Mouse (Mus musculus) olfactory bulb, adult 2 months (tissue): ENCODE results near the gene Gfi1. TPM values are rescaled to one million over a fixed set of nuclear protein-coding genes. Genes with fewer than 3 reads are reported as not detected.

Source experiments
- H3K27ac ChIP-seq: fragments of 200-500 bp; 2 replicates; pipeline ENCODE4 v1.5.1; 2012; ENCODE audit warnings: low read depth, low read length; ENCODE audit not compliant: insufficient read depth
- H3K4me1 ChIP-seq: fragments of 200-500 bp; 2 replicates; pipeline ENCODE4 v1.6.1; 2012; ENCODE audit warnings: low read length; ENCODE audit not compliant: control insufficient read depth, insufficient read depth
- H3K4me3 ChIP-seq: fragments of 200-500 bp; 2 replicates; pipeline ENCODE4 v1.5.1; 2012; ENCODE audit warnings: mild to moderate bottlenecking, low read depth, low read length, moderate library complexity; ENCODE audit not compliant: insufficient read depth
- CTCF ChIP-seq: fragments of 200-500 bp; IDR thresholded peaks from 2 replicates; pipeline ENCODE4 v1.5.1; 2012; ENCODE audit warnings: low read depth, mild to moderate bottlenecking, low read length, moderate library complexity; ENCODE audit not compliant: insufficient read depth
- POLR2A ChIP-seq: fragments of 200-500 bp; IDR thresholded peaks from 2 replicates; pipeline ENCODE4 v1.6.1; 2012; ENCODE audit warnings: mild to moderate bottlenecking, low read depth, low read length, moderate library complexity; ENCODE audit not compliant: insufficient read depth
- WGBS: fragments of 180-500 bp; shearing (Covaris S2); methylation state at CpG from one replicate; pipeline ENCODE4 v1.1.7; 2018; 5-methylcytosine and 5-hydroxymethylcytosine counted together
- polyA plus RNA-seq: library from polyadenylated mRNA; stranded (reverse); fragments of >200 nt; gene quantifications from 2 replicates; pipeline ENCODE4 v1.2.4, GENCODE M21; 2012; ENCODE audit warnings: low replicate concordance; ENCODE audit not compliant: missing spikeins, insufficient read depth, insufficient read length

Gfi1 gene
- polyA plus RNA-seq, 1 experiment, result not detected

GRCm38 (mm10) chr5:107688499-107688866, 37.4 kb downstream of the Gfi1 start:
- WGBS, result 22% methylated on average over 9 of the region's 9 CpGs
- Histone ChIP-seq H3K27ac (no peak overlapping the region), H3K4me1 (peaks cover 11% of the 10 kb centered on the region), H3K4me3 (peak overlapping the region; percentile 59)
- TF ChIP-seq CTCF, result no peak
- TF ChIP-seq POLR2A, result no peak

DNA sequence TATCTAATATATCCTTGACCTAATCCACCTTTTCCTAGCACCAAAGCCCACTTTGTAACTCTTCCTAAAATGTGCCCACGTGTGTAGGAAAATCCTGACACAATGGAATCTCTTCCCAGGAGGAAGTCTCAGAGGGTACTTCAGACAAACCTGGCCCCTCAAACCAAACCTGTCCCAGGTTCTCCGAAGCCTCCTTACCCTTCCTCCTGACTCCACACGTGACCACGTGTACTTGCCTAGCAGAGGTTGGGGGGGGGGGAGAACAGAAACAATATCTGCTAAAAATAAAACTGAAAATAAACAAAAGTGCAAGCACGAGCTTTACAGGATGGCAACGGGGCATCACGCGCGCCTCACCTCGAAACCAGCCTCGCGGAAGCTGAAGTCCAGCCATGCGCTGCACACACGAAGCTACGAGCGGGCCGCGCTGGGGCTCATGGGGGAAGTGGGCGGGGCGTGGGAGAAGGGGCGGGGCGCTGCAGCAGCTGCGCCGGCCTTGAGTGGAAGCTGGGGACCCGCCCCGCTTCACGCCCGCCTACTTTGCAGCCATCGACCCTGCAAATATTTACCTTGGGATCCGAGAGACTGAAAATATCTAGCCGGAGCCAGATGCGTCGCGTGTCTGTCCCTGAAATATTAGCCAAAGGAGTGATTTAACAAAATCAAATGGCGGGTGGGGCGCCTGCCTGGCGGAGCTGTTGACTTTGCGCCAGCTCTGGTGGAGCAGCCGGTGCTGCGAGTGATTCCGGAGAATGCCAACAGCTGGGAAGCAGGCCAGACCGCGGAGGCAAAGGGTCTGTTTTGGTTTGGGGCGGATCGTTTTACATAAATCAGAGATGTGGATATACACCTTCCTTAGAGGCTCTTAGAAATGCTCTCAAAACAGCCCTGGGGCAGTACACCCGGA, 38.0 kb downstream of the Gfi1 start:
- Histone ChIP-seq H3K4me1 (peaks cover 11% of the 10 kb centered on the region), H3K4me3 (peak overlapping the region; percentile 59), H3K27ac (no peak overlapping the region)
- TF ChIP-seq POLR2A (no peak), CTCF (no peak)
- WGBS, result 8% methylated on average over 46 of the region's 46 CpGs

DNA sequence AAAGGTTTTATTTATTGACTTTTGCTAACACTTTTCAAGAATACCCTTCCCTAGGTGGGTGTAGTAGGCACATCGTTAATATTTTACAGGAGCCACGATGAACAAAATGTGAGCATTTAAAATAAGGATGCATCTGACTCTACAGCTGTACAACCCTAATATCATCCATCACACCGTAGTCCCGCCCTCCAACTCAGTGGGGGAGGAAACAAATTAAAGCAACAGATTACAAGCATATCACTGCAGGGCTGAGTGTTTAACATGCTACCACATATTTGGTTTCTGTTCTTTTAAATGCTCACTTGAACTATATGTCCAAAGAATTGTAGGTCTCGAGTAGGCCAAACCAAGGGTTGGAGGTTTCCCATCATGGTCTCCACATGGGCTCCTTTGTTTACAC, 38.7 kb downstream of the Gfi1 start:
- 86% methylated on average over 5 of the region's 5 CpGs for WGBS
- H3K4me3 ChIP-seq, result no peak overlapping the region
- H3K27ac ChIP-seq, result no peak overlapping the region
- TF ChIP-seq CTCF (no peak), POLR2A (no peak)
- H3K4me1 ChIP-seq, result peaks cover 11% of the 10 kb centered on the region

DNA sequence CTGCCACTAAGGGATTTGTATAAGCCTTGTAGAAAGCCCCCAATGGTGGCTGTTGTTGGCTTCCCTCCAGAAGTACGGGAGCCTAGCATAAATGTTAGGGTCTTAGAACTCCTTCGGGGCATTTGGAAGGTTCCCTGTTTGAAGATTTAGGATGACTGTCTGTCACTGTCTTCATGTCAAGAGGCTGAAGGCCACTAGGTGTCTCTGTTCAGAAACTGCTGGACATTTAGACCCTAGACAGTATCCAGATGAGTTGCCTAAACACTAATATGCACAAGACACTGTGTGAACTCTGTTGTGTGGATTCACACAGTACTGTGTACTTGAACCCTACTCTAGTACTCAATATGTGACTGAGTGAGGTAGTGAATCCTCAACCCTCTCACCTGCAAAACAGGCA, 41.5 kb downstream of the Gfi1 start:
- WGBS, result 81% methylated on average over 2 of the region's 2 CpGs
- Histone ChIP-seq H3K4me3 (no peak overlapping the region), H3K27ac (no peak overlapping the region), H3K4me1 (peaks cover 11% of the 10 kb centered on the region)
- no peak for TF ChIP-seq CTCF
- TF ChIP-seq POLR2A, result no peak

DNA sequence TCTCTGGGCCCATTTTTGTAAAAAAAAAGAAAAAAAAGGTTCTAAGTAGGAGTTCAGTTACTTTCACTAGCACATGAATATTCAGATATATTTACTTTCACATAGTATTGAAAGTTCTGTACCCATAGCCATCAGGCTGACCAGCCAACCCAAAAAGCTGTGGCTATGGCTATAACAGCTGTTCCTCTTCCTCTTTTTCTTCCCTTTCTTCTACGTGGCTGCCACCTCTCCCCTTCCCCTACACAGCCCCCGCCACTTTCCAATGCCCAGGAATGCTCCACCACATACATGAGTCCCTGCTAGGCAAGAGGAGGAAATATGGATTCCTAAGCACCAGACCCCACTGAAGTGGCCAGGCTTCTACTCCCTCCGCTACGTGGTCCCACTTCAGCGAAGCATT, 44.5 kb downstream of the Gfi1 start:
- no peaks in the 10 kb centered on the region for H3K4me1 ChIP-seq
- H3K27ac ChIP-seq, result no peak overlapping the region
- no peak overlapping the region for H3K4me3 ChIP-seq
- TF ChIP-seq CTCF (no peak), POLR2A (no peak)
- 92% methylated on average over 5 of the region's 5 CpGs for WGBS

DNA sequence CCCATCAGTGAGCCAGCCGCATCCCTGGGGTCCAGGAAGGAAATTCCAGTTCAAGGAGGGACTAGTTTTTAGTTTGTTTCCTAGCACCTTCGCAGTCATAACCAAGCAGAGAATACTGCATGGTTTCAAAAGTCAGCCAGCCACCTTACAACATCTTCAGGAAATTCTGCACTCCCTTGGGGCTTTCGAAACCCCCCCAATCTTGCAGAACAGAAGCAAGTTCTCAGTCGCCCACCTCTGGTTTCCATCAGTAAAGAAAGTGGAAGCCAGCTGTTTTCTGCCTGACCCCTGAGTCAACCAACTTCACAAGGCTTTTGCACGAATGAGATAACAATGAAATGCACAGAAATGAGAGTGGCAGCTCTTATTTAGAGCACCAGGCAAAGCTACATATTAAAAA, 47.4 kb downstream of the Gfi1 start:
- no peaks in the 10 kb centered on the region for H3K4me1 ChIP-seq
- WGBS, result 78% methylated on average over 5 of the region's 5 CpGs
- TF ChIP-seq POLR2A (no peak), CTCF (no peak)
- H3K4me3 ChIP-seq, result no peak overlapping the region
- H3K27ac ChIP-seq, result no peak overlapping the region

Other genes with a start within 250 kb of the Gfi1 start
- not detected in 2 replicates for gene Gm42669, start 218.4 kb downstream of the Gfi1 start, polyA plus RNA-seq
- gene 1700028K03Rik, start 191.3 kb downstream of the Gfi1 start, polyA plus RNA-seq, result not detected in 2 replicates
- not detected in 2 replicates for gene Rpap2, start 128.7 kb downstream of the Gfi1 start, polyA plus RNA-seq
- not detected in 2 replicates for gene Glmn, start 128.1 kb downstream of the Gfi1 start, polyA plus RNA-seq
- gene Ube2d2b, start 104.1 kb upstream of the Gfi1 start, polyA plus RNA-seq, result not detected in 2 replicates
- not detected in 2 replicates for gene Evi5, start 149.1 kb upstream of the Gfi1 start, polyA plus RNA-seq
- not detected in 2 replicates for gene Rpl5, start 174.5 kb upstream of the Gfi1 start, polyA plus RNA-seq